Mouse (Mus musculus): ENCODE measurements around the gene Adtrp. TPM values are rescaled to one million over a fixed set of nuclear protein-coding genes. Genes with fewer than 3 reads are reported as not detected.

The Adtrp gene
- polyA plus RNA-seq, 2 experiments from 2014 or later: 1.5 TPM; not detected in 1

Other genes with a start within 250 kb of the Adtrp start
- 10 to 100 TPM; 11.0 to 14.2 TPM for gene Tmem170b, start 241.8 kb downstream of the Adtrp start, polyA plus RNA-seq (2017; shearing (Covaris generic))
- gene Hivep1, start 204.3 kb upstream of the Adtrp start, polyA plus RNA-seq (2017; shearing (Covaris generic)): 10 to 100 TPM; 13.5 to 14.0 TPM

Data from CD4-positive, CD25-positive, alpha-beta regulatory T cell, adult 4 months (primary cell).